Mouse (Mus musculus) lung, postnatal 0 days (tissue): ENCODE data around the gene Gngt2.

Experiments used
- CTCF ChIP-seq: IDR thresholded peaks from 2 replicates; pipeline ENCODE4 v1.5.1; 2016; ENCODE audit warnings: antibody characterized with exemption, mild to moderate bottlenecking
- EP300 ChIP-seq: IDR thresholded peaks from 2 replicates; pipeline ENCODE4 v1.6.1; 2016; ENCODE audit warnings: antibody characterized with exemption, mild to moderate bottlenecking, control low read depth

- TF ChIP-seq CTCF (no peak), EP300 (no peak)
Measured at GRCm38 (mm10) chr11:95821511-95821910, 15.5 kb upstream of the Gngt2 start.
